Mouse (Mus musculus): ENCODE measurements around the gene Soga1.

The Soga1 gene

DNA sequence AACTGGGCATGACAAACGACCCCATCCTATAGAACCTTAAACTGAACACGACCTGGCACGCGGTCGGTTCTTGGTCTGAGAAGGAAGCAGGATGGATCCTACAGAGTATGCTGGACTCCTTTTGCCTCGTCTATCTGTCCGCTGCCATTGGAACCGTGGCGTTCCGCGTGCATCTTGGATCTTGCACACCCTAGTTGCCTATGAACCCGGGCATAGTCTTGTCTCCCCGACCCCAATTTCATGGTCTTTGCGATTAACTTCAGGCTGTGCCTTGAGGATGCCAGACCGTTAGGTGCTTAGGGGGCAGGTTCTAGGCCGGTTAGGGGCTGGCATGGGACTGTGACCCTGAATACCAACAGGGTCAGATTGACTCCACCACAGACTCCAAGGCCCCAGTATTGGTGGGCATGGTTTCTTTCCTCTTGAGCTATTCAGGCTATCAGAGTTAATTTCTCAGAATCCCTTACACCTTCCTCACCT lies 687 bp upstream of the Soga1 start:
- DNase-seq (ENCODE audit: low read depth), result no peak

DNA sequence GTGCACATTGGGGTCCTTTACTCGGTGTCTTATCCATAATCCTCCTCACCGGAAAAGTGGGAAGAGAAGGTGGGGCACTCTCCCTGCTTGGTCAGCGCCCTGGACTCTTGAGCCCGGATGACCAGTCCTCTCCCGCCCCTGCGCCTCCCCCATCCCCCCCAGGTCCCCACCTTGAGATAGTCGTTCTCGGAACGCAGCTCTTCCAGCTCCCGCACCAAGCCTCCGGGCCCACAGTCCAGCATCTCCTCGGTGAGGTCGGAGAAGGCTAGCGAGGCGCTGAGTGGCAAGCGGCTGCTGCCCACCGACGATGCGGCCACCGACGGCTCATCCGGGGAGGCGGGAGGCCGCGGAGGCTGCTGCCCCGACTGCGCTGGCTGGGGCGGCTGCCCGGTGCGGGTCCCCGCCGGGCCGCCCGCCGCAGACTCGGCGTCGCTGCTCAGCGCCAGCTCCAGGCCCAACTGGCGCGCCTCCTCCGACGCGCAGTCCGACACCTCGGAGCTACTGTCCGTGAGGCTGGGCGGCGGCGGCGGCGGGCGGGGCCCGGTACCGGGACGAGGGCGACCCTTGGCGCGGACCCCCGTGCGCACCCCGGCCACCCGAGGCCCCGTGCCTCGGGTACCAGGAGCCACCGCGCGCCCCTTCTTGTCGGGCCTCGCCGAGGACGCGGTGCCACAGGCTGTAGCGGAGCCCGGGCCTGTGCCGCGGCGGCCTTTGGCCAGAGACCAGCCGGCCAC lies 828 bp downstream of the Soga1 start:
- DNase-seq (ENCODE audit: low read depth), result no peak

DNA sequence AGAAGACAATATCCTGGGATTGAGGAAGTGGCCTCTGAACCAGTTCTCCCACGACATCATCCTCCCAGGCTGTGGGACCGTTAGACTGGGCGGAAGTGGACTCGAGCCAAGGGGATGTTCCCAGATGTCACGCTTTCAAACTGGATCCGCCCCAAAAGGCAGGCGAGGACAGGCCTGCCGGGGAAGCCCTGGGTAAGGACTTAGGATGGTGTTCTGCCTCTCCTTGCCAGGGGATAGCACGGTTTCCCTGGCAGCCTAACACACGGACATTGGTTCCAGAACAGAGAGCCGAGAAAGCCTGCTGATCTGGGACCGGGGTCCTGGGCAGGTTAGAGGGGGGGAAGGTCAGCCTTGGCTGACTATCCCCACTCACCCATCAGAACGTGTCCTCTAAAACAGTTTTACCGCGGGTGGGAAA lies 1.4 kb downstream of the Soga1 start:
- DNase-seq (ENCODE audit: low read depth), result no peak

DNA sequence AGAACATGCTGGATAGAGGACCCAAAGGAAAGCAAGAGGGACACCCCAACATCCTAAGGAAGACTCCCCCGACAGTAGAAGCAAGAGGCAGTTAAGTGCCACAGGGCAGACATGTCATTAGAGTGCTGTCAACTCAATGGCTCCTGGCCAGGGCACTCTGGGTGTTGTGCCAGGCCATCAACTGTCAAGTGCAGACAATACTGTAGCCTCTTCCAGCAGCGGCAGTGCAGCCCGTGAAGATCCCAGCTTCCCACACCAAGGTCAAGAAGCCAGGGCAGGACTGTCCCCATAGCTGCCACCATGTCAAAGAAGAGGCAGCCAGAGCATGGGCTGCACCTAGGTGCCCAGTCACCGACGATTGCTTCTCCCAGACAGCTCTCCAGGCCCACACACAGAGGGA lies 1.9 kb downstream of the Soga1 start:
- DNase-seq (ENCODE audit: low read depth), result no peak

DNA sequence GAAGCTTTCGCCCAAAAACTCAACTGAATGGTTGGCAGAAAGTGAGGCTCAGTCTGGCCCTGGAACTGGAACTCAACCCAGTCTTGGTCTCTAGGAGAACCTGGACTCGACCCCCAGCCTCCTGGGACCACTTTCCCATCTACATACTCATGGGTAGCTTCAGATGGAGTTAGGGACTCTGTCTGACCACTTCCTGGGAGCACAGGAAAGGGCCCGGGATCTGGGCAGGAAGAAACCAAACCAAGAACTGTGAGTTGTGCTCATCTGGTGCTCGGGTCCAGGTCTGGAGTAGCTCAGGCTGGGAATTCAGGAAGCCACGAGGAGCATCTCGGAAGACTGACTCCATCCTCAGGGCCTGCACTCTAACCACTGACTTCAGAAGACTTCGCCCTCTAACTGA lies 2.5 kb downstream of the Soga1 start:
- no peak for DNase-seq (ENCODE audit: low read depth)

DNA sequence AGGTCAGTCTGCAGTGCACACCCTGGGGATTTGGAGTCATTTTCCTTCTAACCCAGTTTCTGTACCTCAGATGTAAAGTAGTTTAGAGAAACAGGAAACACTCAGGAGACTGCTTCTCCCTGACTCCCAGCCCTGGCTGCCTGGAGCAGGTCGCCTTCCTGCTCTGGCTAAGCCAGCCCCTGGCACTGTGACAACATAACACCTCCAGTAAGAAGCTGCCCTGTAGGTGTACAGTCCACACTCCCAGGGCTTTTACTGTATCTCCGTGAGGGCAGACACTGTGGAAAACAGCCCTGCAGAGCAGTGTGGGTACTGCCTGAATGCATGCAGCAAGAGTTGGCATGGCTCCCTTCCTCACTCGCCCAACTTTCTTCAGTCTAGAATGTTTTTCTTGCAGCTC lies 3.4 kb downstream of the Soga1 start:
- DNase-seq (ENCODE audit: low read depth), result no peak

DNA sequence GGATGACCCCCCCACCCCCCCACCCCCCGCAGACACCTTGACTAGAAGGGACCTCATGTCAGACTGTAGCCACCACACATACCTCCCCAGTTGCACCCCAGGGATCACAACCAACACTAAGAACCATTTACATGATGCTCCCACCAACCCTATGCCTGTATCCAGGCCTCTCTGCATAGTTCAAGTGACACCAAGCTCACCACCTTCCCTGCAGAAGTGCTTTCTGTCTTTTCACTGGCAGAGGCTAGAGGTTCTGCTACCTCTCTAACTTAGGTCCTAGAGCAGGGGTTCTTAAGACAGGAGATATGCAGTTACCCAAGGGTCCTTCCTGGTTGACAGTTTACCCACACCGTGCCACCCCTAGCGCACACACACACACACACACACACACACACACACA lies 3.8 kb downstream of the Soga1 start:
- no peak for DNase-seq (ENCODE audit: low read depth)

DNA sequence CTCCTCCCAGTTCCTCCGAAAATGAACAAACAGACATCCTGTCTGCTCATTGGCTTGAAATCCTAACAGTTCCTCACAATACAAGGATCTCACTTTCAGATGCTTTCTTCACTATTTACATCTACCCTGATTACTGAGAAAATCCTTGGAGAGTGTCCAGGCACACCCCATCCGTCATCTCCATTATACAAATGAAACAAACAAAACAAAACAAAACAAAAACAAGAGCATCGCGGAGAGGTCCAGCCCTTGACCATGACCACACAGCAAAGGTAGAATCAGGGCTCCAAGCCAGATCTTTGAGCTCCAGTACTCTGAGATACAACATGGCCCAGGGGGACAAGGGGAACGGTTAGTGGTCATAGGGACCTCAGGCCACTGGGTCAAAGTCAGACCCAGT lies 4.3 kb downstream of the Soga1 start:
- DNase-seq (ENCODE audit: low read depth), result no peak

DNA sequence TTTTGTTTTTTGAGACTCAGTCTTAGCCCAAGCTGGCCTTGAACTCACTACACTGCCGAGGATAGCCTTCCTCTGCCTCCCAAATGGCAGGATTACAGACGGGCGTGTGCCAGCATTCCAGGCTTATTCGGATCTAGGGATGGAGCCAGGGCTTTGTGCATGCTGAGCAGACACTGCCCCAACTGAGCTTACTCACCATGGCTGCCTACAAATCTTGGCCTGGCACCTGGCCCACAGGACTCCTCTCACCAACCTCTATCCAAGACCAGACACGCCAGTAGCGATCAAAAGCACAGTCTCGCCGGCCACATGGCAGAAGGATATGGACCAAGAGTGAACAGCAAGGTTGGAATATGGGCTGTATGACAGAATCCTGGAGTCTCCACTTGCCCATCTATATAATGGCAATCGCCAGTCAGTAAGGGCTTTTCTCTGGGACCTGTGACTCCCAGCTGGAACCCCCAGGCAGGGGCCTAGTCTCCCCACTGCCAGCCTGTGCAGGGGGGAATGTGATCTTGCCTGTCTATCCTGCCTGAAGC lies 4.8 kb downstream of the Soga1 start:
- peak; percentile 76 for DNase-seq (ENCODE audit: low read depth)

DNA sequence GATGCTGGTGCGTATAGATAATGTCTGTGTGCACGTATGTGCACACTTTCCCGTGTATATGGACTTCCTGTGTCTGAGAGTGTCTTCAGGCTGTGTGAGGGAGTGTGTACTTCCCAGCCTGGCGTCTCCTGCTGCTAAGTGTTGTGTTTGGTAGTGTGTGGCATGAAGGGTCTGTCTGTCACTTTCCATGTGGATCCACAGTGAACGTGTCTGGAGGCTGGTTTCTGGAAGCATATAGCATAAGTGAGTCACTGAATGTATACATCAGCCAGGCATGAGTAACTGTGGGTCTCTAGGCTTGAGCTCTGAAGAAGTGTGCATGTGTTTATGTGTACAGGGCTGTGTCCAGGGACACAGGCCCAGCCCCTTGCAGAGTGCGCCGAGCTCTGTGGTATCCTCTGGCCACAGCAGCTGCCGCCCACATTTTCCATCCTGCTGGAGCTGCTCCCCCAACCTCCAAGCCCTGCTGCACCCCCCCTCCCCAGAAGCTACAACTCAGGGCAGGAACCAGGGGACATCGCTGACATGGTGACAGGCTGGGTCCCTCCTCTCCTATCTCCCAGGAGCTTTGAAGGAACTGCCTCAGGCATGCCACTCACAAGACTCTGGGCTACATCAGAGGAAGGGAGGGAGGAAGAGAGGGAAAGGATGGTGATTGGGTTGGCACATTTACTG lies 5.5 kb downstream of the Soga1 start:
- DNase-seq (ENCODE audit: low read depth), result no peak

DNA sequence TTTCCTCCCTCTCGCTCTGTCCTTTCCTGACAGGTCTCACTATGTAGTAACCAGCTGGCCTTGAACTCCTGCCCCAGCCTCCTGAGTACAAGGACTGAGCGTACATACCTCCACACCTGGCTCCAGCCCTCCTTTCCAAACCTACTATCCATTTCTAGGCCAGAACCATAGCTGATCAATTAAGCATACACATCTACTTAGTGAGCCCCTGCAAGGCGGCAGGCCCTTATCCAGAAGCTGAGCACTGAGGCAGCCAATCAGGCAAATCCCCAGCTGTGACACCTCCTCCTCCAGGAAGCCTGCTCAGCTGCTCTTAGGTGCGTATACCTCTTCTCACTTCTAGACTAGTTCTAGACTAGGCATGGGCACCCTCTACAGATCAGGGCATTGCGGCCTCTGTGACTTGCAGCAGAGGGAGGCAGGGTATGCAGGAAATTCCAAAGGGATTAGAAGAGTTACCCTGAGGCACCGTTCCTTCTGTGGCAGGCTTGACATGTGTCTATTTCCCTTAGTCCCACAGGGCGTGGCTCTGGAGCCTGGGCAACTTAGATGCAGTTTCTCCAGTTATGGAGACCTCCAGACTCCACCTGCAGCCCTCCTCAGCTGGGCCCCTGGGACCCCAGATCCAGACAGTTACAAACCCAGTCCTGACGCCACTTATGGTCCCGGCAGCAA lies 6.6 kb downstream of the Soga1 start:
- DNase-seq (ENCODE audit: low read depth), result no peak

DNA sequence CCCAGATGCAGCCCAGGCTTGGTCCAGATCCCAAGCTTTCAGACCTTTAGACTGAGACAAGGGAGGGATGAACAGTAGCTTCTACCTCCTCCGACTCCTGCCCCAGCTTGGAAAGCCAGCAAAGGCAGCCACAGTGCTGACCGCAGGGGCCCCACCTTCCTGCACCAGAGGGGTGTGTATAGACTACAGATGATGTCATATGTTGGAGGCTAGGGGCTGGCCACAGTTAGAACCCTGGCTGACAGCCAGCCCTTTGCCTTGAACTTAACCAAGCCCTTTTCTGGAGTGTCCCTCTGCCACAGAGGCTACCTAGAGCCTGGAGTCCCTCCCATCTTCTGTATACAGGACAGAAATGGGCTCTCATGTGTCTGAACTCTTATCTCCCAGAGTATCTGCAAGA lies 7.5 kb downstream of the Soga1 start:
- DNase-seq (ENCODE audit: low read depth), result no peak

DNA sequence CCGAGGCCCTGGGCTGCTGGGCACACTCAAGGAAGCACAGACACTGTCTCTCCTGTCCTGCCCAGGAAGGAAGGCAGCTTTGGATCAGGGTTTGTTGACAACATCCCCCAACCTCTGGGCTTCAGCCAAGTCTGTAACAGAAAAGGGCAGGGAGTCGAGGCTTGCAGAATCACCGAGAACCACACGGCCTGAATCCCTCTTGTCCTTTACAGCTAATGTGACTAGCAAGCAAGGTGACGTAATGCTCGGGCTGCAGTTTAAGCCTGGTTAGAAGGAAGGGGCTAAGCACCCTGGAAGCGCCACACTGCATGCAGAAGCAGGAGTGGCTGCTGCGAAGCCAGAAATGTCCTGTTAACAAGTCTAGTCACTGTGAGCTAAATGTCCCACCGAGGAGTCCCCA lies 8.7 kb downstream of the Soga1 start:
- DNase-seq (ENCODE audit: low read depth), result no peak

DNA sequence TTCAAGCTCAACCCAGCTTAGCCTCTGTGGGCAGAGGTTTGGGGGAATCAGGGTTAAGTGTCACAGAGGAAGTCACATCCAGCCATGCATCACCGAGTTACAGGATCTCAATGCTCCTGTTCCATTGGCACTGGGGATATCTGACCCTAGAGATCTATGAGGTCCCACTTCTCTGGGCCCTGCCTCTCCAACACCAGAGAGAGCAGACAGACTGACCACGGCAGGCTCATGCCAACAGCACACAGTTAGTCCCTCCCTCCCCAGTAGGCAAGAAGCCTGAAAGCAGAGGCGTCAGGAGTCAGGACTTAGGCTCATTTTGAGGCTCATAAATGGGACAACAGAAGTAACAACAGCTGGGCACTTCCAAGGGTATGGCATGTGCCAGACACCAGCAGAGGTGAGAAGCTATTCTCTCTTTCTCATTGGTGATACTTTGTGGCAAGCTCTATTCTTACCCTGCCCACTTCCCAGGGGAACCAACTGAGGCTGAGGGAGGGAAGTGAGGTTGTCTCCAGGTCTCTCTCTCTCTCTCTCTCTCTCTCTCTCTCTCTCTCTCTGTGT lies 9.2 kb downstream of the Soga1 start:
- DNase-seq (ENCODE audit: low read depth), result no peak

DNA sequence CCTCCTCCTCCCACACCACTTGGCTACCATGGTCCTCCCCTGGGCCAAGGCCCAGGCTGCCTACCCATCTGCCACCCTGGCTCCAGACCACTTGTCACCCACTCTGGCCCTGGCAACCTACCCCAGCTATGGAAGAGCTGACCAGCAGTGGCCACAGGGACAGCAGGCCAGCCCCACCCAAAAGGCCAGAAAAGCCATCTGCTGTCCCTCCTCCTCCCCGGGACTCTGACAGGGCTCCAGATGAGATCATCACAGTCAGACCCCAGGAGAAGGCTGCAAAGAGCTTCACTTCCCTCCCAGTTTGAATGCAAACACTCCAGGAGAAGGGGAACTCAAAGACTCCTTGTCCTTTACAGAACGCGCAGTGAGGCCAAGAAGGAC lies 9.7 kb downstream of the Soga1 start:
- DNase-seq (ENCODE audit: low read depth), result no peak

DNA sequence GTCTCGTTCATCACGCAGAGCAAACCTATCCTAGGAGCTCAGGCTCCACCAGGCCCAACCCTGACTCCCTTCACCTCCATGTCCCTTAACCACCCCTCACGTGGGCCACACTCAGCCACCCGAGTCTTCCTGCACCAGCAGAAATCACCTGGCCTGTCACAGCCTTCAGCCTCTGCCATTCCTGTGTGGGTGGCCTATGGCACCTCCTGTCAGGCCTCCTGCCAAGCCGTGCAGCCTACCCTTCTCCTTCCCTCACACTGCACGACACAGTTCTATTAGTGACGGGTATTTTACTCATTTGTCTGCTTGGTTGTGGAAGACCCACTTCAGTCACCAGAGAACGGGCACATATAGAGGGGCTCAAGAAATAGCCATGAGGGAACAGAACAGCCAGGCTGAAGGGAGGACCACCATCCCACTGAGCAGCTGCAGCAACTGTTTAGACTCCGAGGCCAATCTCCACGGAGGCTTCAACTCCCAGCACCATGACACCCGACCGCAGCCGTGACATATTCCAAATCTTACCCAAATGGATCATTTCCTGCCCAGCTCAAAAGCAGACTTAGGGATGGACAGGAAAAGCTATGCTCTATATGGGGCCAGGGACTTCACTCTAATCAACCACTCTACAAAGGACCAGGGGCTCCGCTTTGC lies 10.2 kb downstream of the Soga1 start:
- DNase-seq (ENCODE audit: low read depth), result no peak

DNA sequence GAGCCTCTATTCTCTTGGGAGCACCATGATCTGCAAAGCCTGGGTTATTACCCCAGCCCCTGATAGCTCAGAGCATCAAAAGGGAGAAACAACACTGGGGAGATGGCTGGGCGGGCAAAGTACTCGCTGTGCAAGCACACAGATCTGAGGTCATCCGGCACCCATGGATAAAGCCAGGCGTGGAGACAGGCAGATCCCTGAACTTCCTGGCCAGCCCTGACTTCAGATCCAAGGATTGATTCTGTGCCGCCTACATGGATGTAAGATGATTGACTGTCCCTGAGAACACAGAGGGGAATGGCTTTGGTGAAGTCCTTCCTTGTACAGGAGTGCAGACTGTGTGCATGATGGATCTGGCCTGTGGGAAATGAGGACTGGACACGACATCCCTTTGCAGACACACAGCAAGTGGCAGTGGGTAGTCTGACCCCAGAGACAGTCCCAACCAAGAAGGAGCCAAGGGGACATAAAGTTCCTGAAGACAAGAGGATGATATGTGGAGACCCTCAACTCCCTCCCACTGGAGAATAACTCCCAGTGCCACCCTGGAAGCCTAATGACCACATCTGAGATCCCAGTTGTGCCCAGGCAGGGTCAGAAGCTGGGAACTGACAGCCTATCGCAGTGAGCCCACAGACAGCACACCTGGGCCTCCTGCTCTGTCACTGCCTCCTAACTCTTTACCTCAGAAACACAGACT lies 12.2 kb downstream of the Soga1 start:
- no peak for DNase-seq (ENCODE audit: low read depth)

DNA sequence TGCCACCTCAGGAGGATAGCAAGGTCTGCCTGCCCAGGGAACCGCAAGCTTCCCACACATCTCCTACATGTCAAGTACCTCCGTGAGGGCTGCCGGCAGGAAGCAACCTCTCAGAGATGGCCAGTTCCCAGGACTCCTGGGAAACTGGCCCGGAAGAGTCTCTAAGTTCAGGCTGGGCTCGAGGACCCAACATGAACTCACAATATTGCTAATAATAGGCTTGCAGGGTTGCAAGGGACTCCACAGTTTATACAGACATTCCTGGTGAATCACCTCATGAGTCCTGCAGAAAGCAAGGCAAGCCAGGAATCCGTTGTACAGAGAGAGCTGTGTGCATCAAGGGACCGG lies 13.2 kb downstream of the Soga1 start:
- no peak for DNase-seq (ENCODE audit: low read depth)

DNA sequence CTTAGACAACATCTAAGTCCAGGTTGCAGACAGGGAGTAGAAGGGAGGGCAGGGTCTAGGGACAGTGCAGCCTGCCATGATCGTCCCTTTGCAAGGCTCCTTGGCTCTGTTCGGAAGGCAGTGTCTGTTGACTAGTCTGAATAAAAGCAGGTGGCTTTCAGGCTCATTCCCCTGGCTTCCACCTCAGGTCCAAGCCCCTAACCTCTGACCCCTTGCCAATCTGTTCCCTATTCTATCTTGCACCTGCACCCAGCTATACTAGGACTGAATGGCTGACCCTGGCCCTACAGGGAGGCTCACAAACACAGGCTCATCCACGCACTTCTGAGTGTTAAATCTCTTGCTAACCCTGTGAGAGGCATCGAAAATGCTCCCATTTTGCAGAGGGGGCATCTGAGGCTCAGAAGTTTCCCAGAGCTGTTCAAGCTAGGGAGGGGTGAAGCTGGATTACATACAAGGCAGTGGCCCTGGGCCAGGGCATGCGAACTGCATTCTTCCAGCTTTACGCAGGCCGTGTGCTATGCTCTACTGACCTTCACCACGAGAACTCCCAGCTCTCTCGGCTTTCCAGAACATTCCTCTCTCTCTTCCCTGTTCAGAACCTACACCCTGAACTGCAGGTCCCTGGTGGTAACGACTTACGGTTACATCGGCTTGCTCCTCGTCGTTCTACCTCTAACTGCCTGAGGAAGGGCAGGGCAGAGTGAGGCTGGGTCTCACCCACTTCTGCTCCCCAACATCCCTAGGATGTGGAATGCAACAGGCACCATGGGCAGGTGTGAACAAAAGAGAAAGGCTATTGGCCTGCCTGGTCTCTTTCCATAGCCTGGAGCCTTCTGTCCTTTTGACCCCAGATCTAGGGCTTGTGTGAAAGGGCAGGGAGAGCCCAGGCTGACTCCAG lies 13.8 kb downstream of the Soga1 start:
- DNase-seq (ENCODE audit: low read depth), result no peak

DNA sequence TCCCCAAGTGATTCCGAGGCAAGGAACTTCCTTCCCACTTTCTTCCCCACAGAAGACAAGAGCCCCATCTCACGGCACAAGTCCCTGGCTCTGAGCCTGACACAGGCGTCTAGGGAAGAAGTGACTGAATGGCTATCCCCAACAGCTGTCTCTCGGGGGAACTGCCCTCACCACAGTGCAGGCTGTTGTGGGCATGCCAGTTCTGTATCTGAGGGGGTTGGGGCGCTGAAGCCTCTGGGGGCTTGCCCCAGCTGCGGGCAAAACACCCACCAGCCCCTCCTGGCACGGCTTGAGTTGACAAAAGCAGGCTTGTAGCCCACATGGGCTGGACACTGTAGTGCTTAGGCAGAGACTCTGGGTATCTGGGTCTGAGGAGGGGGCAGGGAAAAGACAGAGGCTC lies 14.9 kb downstream of the Soga1 start:
- no peak for DNase-seq (ENCODE audit: low read depth)

DNA sequence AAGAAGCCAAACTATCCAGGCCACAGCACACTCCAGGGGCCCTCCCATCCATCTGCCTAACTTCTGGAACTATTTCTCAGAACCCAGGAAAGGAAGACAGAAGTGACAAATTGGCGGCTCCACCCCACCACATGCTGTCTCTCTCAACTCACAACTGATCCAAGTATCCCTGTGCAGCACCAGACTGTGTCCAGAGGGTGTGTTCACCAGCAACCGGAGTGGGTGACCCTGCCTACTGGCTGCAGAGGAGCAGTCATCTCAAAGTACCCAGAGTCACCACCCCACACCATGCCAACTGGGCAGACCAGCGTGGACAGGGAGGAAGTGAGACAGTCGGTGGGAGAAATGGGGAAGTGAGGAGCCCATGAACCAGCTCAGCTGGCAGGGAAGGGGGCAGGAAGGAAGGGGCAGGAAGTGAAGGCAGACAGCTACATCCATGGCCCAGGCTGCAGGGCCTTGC lies 15.8 kb downstream of the Soga1 start:
- no peak for DNase-seq (ENCODE audit: low read depth)
